Mouse (Mus musculus) intestine, postnatal 0 days (tissue): ENCODE results near the gene Ubxn4. TPM values are rescaled to one million over a fixed set of nuclear protein-coding genes. Genes with fewer than 3 reads are reported as not detected.

Experiments used
- ATAC-seq: fragments of 200-750 bp; cut with Nextera tagmentation; 2 replicates; pipeline ENCODE4 v1.8.0; 2017; ENCODE audit warnings: mild to moderate bottlenecking, moderate TSS enrichment, moderate library complexity
- H3K27ac ChIP-seq: fragments of 300-500 bp; sonication (generic); 2 replicates; pipeline ENCODE4 v1.5.1; 2014; ENCODE audit warnings: mild to moderate bottlenecking, low read depth, low read length, moderate library complexity
- H3K27me3 ChIP-seq: fragments of 300-500 bp; sonication (generic); replicated peaks from 2 replicates; pipeline ENCODE4 v1.6.1; 2014; ENCODE audit warnings: low read length, mixed read lengths; ENCODE audit not compliant: control insufficient read depth, insufficient read depth
- H3K36me3 ChIP-seq: fragments of 300-500 bp; sonication (generic); 2 replicates; pipeline ENCODE4 v1.6.1; 2014; ENCODE audit warnings: mild to moderate bottlenecking, moderate library complexity; ENCODE audit not compliant: control insufficient read depth, insufficient read depth
- H3K4me1 ChIP-seq: fragments of 300-500 bp; sonication (generic); replicated peaks from 2 replicates; pipeline ENCODE4 v1.6.1; 2014; ENCODE audit warnings: antibody characterized with exemption, low read length, mixed read lengths; ENCODE audit not compliant: control insufficient read depth, insufficient read depth
- H3K4me2 ChIP-seq: fragments of 300-500 bp; sonication (generic); replicated peaks from 2 replicates; pipeline ENCODE4 v1.6.1; 2014; ENCODE audit warnings: low read depth, mild to moderate bottlenecking, moderate library complexity
- H3K4me3 ChIP-seq: fragments of 300-500 bp; sonication (generic); 2 replicates; pipeline ENCODE4 v1.5.1; 2014; ENCODE audit warnings: low read depth, low read length
- H3K9ac ChIP-seq: fragments of 300-500 bp; sonication (generic); 2 replicates; pipeline ENCODE4 v1.6.1; 2014; ENCODE audit warnings: mild to moderate bottlenecking, low read depth, low read length
- H3K9me3 ChIP-seq: fragments of 300-500 bp; sonication (generic); 2 replicates; pipeline ENCODE4 v1.6.1; 2016; ENCODE audit warnings: mixed run types; ENCODE audit not compliant: control insufficient read depth
- CTCF ChIP-seq: sonication (generic); IDR thresholded peaks from 2 replicates; pipeline ENCODE4 v1.5.1; 2016; ENCODE audit warnings: low read depth, mild to moderate bottlenecking, control low read depth, antibody characterized with exemption, moderate library complexity
- WGBS: fragments of 180-500 bp; shearing (Covaris S2); extraction: QIAGEN DNeasy Blood & Tissue Kit; methylation state at CpG from one replicate; pipeline ENCODE4 v1.1.7; 2014; 5-methylcytosine and 5-hydroxymethylcytosine counted together
- polyA plus RNA-seq: library from polyadenylated mRNA; unstranded; fragments of >200 nt; fragmentation: Nextera tagmentation; extraction: Ambion mirVana; gene quantifications from 2 replicates; pipeline ENCODE4 v1.2.1, GENCODE M21; 2015

The Ubxn4 gene
- polyA plus RNA-seq, result 73.9 and 74.6 TPM in 2 replicates

DNA sequence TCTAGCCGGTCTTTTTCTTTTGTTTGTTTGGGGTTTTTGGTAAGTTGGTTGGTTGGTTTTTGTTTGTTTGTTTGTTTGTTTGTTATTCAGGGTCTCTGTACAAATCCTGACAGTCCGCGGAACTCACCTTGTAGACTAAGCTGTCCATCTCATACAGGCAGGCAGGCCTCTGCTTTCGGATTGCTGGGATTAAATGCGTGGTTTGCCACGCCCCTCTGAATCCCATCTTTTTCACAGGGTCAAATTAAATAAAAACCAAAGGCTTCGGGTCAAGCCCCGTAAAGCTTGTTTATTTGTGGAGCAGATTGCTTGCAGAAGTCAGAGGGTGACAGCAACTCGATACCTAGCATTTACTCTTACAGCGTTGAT is at the start of gene Ubxn4:
Gene Ubxn4, plus strand, starts transcription at position 338 of the 369 bp plus-strand sequence.
- Histone ChIP-seq H3K36me3 (peaks cover 6% of the 10 kb centered on the region; the same call in 1 of the 2 replicates), H3K27me3 (no peaks in the 10 kb centered on the region), H3K4me2 (peak within 1 kb of the TSS; percentile 96), H3K27ac (peak within 1 kb of the TSS; percentile 93), H3K9me3 (no peaks in the 10 kb centered on the region), H3K9ac (peak within 1 kb of the TSS; percentile 68), H3K4me1 (peaks cover 3% of the 10 kb centered on the region; the same call in 1 of the 2 replicates), H3K4me3 (peak within 1 kb of the TSS; percentile 57)
- peak; percentile 2; the same call in 1 of the 2 replicates for ATAC-seq
- WGBS, result 7% methylated on average over 10 of the region's 10 CpGs
- no peak for TF ChIP-seq CTCF

DNA sequence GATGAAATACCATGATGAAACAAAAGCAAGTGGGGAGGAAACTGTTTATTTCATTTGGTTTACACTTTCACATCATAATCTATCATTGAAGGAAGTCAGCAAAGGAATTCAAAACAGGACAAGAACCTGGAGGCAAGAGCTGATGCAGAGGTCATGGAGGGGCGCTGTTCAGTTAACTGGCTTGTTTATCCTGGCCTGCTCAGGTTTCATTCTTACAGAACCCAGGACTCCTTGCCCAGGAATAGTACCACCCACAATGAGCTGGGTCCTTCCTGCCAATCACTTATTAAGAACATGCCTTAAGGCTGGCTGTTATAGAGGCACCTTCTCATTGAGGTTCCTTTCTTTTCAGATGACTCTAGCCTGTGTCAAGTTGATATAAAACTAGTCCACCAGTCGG is 49.8 kb upstream of the Ubxn4 start:
- no peak for TF ChIP-seq CTCF
- no peaks in the 10 kb centered on the region for H3K4me1 ChIP-seq
- ATAC-seq, result no peak
- no peak overlapping the region for H3K27ac ChIP-seq
- H3K9ac ChIP-seq, result no peak overlapping the region
- no peaks in the 10 kb centered on the region for H3K27me3 ChIP-seq
- H3K4me3 ChIP-seq, result no peak overlapping the region
- WGBS, result 65% methylated on average over 2 of the region's 2 CpGs
- H3K9me3 ChIP-seq, result no peaks in the 10 kb centered on the region
- H3K36me3 ChIP-seq, result peaks cover 33% of the 10 kb centered on the region
- no peak overlapping the region for H3K4me2 ChIP-seq

DNA sequence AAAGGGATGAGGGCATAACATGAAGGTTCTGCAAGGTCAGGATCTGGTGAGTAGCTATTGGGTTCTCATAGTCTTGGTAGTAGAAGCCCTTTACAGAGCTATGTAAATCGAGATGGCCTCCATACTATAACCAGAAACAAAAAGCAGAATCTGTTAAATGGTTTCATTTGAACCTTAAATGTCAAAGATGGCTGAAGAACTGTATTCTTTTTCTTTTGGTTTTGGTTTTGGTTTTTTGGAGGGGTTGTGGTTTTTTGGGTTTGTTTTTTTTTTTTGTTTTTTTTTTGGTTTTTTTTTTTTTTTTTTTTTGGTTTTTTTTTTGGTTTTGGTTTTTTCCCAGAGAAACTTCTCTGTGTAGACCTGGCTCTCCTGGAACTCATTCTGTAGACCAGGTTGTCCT is 46.4 kb upstream of the Ubxn4 start:
- Histone ChIP-seq H3K27ac (no peak overlapping the region), H3K4me3 (no peak overlapping the region), H3K9me3 (no peaks in the 10 kb centered on the region), H3K36me3 (peaks cover 30% of the 10 kb centered on the region), H3K9ac (no peak overlapping the region), H3K27me3 (no peaks in the 10 kb centered on the region), H3K4me2 (no peak overlapping the region), H3K4me1 (no peaks in the 10 kb centered on the region)
- TF ChIP-seq CTCF, result no peak
- WGBS, result 97% methylated on average over 1 of the region's 1 CpGs
- no peak for ATAC-seq

DNA sequence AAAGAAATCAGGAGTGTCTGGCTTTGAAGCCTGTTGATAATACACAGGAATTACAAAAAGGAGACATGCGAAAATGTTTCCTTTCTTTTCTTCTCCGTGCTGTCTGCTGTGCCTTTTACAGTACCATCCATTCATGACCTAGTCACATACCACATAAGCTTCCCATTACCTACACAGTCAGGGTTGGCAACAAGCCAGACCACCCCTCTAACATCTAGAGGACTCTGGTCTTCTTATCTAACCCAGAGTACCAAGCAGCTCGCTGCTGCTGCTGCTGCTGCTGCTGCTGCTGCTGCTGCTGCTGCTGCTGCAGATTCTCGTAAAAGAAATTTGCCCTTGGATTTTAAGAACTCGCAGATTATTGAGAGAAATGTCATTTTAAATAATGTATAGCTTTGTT is 30.5 kb upstream of the Ubxn4 start:
- TF ChIP-seq CTCF, result no peak
- Histone ChIP-seq H3K27me3 (no peaks in the 10 kb centered on the region), H3K9ac (no peak overlapping the region), H3K36me3 (peaks cover 28% of the 10 kb centered on the region), H3K4me2 (no peak overlapping the region), H3K4me3 (no peak overlapping the region), H3K27ac (no peak overlapping the region), H3K9me3 (no peaks in the 10 kb centered on the region), H3K4me1 (no peaks in the 10 kb centered on the region)
- no peak for ATAC-seq
- WGBS, result 67% methylated on average over 5 of the region's 5 CpGs

DNA sequence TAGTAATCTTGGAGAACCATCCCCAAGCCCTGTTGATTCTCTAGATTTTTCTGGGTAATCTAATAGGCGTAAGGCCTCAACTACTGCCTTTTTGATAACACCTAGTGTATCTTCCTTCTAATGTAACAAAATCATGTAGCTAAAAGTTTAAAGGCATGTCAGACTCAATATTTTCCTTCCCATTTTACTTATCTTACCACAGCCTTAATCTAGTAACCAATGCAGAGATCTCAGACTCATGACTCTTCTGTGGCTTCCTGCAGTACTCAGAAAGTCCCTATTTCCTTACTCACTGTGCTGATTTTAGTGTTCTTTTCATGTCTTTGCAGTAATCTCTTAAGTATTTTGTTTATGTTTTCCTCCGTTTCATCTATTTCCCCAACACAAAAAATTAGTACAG is 21.9 kb upstream of the Ubxn4 start:
- no peak overlapping the region for H3K4me3 ChIP-seq
- H3K9me3 ChIP-seq, result no peaks in the 10 kb centered on the region
- no peak for ATAC-seq
- WGBS, result 91% methylated on average over 2 of the region's 2 CpGs
- no peak overlapping the region for H3K27ac ChIP-seq
- H3K4me1 ChIP-seq, result no peaks in the 10 kb centered on the region
- no peaks in the 10 kb centered on the region for H3K27me3 ChIP-seq
- no peak overlapping the region for H3K9ac ChIP-seq
- peaks cover 30% of the 10 kb centered on the region for H3K36me3 ChIP-seq
- no peak overlapping the region for H3K4me2 ChIP-seq
- TF ChIP-seq CTCF, result no peak

DNA sequence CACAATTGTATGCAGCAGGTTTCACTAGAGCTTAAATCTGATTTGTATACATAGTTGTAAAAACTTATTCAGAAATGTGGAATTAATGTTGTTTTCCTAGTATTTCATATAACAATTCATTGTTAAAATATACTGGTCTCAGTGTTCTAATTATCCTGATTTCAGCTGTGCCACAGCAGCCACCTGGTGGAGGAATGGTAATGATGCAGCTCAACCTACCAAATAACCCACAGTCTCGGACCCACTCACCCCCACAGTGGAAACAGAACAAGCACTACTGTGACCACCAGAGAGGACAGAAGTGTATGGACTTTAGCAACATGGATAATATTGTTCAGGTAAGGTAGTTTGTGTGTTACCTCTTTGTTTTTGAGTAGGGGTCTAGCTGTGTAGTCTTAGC is 20.5 kb upstream of the Ubxn4 start:
- Histone ChIP-seq H3K4me1 (no peaks in the 10 kb centered on the region), H3K9me3 (no peaks in the 10 kb centered on the region), H3K27ac (no peak overlapping the region), H3K4me2 (no peak overlapping the region), H3K27me3 (no peaks in the 10 kb centered on the region), H3K36me3 (peaks cover 27% of the 10 kb centered on the region), H3K4me3 (no peak overlapping the region), H3K9ac (no peak overlapping the region)
- ATAC-seq, result no peak
- WGBS, result 87% methylated on average over 1 of the region's 1 CpGs
- TF ChIP-seq CTCF, result peak; percentile 65

DNA sequence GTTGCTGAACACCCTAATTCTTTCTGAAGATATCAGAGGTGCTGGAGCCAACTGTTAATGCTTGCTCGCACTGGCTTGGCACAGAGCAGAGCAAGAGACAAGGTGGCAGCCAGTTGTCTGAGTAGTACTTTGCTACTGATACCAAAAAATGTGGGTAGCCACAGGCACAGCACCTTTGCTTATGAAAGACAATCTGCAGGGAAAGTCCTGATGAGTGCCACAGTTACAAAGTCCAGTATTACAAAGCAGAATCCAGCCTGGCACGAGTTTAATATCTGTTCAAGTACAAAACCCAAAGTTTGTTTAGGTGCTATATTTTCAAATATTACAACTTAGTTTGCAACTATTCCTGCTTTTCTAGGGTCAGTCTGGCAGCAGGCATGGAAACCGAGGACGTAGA is 8.6 kb upstream of the Ubxn4 start:
- Histone ChIP-seq H3K9me3 (no peaks in the 10 kb centered on the region), H3K36me3 (peaks cover 49% of the 10 kb centered on the region), H3K4me1 (no peaks in the 10 kb centered on the region), H3K4me2 (no peak overlapping the region), H3K9ac (no peak overlapping the region), H3K4me3 (no peak overlapping the region), H3K27me3 (no peaks in the 10 kb centered on the region), H3K27ac (no peak overlapping the region)
- TF ChIP-seq CTCF, result no peak
- WGBS, result 88% methylated on average over 4 of the region's 4 CpGs
- ATAC-seq, result no peak
